Mouse (Mus musculus): ENCODE results near the gene Cacng7.
"Not testable (repeated sequence)": the region's sequence is repeated elsewhere in the genome, so short reads cannot be mapped to it uniquely, and the experiment has no call there.

GRCm38 (mm10) chr7:3398363-3398762, 65.6 kb downstream of the Cacng7 start:
- TF ChIP-seq POLR2A (IDR thresholded peaks at IDR 0.05; ENCODE audit: insufficient read length, low read depth); MYOG (IDR thresholded peaks at IDR 0.05; ENCODE audit: control insufficient read depth in 1 of 3, insufficient read depth in 1 of 3, insufficient read length in 2 of 3, low read depth in 2 of 3); USF1 (IDR thresholded peaks at IDR 0.05; ENCODE audit: low read depth); MYOD1 (IDR thresholded peaks at IDR 0.05; ENCODE audit: control insufficient read depth in 1 of 3, insufficient read length in 2 of 3, low read depth in 2 of 3); POLR2AphosphoS2 (IDR thresholded peaks at IDR 0.05; ENCODE audit: insufficient read length, low read depth); TCF12 (IDR thresholded peaks at IDR 0.05; ENCODE audit: insufficient read depth, poor library complexity, severe bottlenecking): not testable (repeated sequence)
